ENCODE assay signal across 9 mouse cellular contexts in the genomic region with DNA sequence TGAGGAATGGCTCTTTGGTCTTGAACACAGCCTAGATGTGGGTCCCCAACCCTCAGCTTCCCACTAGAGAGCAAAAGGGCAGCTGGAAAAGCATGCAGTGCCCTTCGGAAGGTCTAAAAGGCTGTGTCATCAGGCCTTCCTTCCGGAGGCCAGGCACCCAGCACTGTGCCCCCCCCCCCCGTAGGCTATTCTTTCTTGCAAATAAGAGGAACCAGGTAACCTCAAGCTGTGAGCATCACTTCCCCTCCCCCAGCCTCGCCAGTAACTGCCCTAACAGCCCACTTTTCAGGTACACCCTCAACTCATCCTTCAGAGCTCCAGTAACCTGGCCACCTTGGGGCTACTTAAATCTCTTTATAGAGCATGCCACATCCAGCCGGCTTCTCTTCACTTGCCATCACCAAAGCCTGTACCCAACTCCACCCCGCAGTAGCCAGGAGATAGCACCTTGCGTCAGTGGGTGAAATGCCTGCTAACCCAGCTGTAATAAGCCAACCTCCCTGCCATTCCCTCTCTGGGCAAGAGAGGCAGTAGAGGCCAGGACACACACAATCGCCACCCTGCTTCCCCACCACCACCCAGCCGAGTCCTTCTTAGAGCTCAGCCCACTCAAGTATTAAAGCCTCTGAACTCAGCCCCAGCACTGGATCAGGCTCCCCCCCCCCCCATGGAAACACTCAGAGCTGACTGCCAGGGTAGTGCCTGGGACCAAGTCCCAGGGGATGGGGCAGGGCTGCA. TPM values are rescaled to one million over a fixed set of nuclear protein-coding genes. Genes with fewer than 3 reads are reported as not detected.
DNase-seq lines count a peak whose midpoint lies in the region; ATAC-seq lines count a peak whose summit lies in the region.
"Had no signal": no experiment of that assay in that cellular context is flagged by ENCODE, and none has a peak within 500 bp of the region (broad histone marks: within the 10 kb centered on the region; RNA-seq: fewer than 3 reads in every experiment).

No protein-coding gene starts in this region.

- H3K4me2 ChIP-seq in lung, embryonic 15.5 days = peak overlapping the region; percentile 99

- no peak overlapping the region for H3K9ac ChIP-seq in lung, embryonic 15.5 days
- H3K9ac ChIP-seq: midbrain, embryonic 12.5 days had no signal

- H3K9me3 ChIP-seq in lung, embryonic 15.5 days = no peaks in the 10 kb centered on the region
- H3K9me3 ChIP-seq: midbrain, embryonic 12.5 days had no signal

- no peaks in the 10 kb centered on the region for H3K27me3 ChIP-seq in lung, embryonic 15.5 days

- no peaks in the 10 kb centered on the region for H3K36me3 ChIP-seq in lung, embryonic 15.5 days
- H3K36me3 ChIP-seq: midbrain, embryonic 12.5 days had no signal

- ATAC-seq in common myeloid progenitor, adult 5-6 weeks (replicated peaks; ENCODE audit: low read depth, poor library complexity, severe bottlenecking) = peak; percentile 62
- ATAC-seq in inflammation-experienced regulatory T-cells, adult 6 months = peak; percentile 20
- ATAC-seq in lung, embryonic 15.5 days (ENCODE audit: borderline replicate concordance, extremely low read depth, low FRiP score, low TSS enrichment) = 0 out of 2 replicates have a peak, but pooled peaks have one; percentile 14

- H3K27ac ChIP-seq in lung, embryonic 15.5 days = no peak overlapping the region
- H3K27ac ChIP-seq: midbrain, embryonic 12.5 days had no signal

- peaks cover 28% of the 10 kb centered on the region for H3K4me1 ChIP-seq in lung, embryonic 15.5 days

- H3K4me3 ChIP-seq in lung, embryonic 15.5 days = no peak overlapping the region

- DNase-seq in adrenal gland, postnatal 10 days = peak; percentile 40
- no peak for DNase-seq in adrenal gland, postnatal 4 days (ENCODE audit: low spot score in 2 of 2)
- peak; percentile 67 for DNase-seq in CD4-positive helper T cell, adult 2 months (ENCODE audit: low read depth, low spot score)
- peak; percentile 68 to 76 for DNase-seq in spleen, adult 18-20 months
- no peak for DNase-seq in yolk sac, embryonic 10.5 days (ENCODE audit: low spot score)

- 40% methylated on average over 9 of the region's 9 CpGs for WGBS in lung, embryonic 15.5 days

RNA-seq across cellular contexts. Expression of a gene that starts 1.6 kb away (rescaled TPM):
- total RNA-seq in adrenal gland, postnatal 10 days (2021) = 1 to 10 TPM; 6.4 to 7.0 TPM
- total RNA-seq in adrenal gland, postnatal 4 days (2021) = 10 to 100 TPM; 13.4 to 16.8 TPM
- total RNA-seq in common myeloid progenitor, adult 5-6 weeks (2017) = 28.1 and 29.7 TPM in 2 replicates
- polyA plus RNA-seq in inflammation-experienced regulatory T-cells, adult 6 months (2017; shearing (Covaris generic)) = 10 to 100 TPM; 42.6 to 56.8 (median 45.7) TPM
- polyA plus RNA-seq in lung, embryonic 15.5 days (2015; fragmentation: Nextera tagmentation; extraction: Ambion mirVana) = 16.9 and 17.8 TPM in 2 replicates

Comparison
In these comparisons a context has a peak if more than half of its experiments do, and no peak if none do; other contexts are left out.
1. DNase-seq: peak in adrenal gland, postnatal 10 days (single experiment), CD4-positive helper T cell, adult 2 months (single experiment) and spleen, adult 18-20 months (2 of 2); none in adrenal gland, postnatal 4 days (0 of 2) and yolk sac, embryonic 10.5 days (single experiment).
2. Peak in every context shown above with its lines, with median percentiles within 50 percentile points of each other: ATAC-seq.